Mouse (Mus musculus) retina, postnatal 7 days (tissue): ENCODE measurements at regions not wholly inside any gene's neighbourhood (a gene's known extent, or its start where the extent isn't known, plus 50 kb on each side); places are given as distances from the start of the nearest gene placed in this dataset.

ENCODE experiments used
- DNase-seq: peaks from one replicate; pipeline ENCODE4 v3.0.0-alpha.2; 2012; ENCODE audit warnings: low read depth, low spot score

DNA sequence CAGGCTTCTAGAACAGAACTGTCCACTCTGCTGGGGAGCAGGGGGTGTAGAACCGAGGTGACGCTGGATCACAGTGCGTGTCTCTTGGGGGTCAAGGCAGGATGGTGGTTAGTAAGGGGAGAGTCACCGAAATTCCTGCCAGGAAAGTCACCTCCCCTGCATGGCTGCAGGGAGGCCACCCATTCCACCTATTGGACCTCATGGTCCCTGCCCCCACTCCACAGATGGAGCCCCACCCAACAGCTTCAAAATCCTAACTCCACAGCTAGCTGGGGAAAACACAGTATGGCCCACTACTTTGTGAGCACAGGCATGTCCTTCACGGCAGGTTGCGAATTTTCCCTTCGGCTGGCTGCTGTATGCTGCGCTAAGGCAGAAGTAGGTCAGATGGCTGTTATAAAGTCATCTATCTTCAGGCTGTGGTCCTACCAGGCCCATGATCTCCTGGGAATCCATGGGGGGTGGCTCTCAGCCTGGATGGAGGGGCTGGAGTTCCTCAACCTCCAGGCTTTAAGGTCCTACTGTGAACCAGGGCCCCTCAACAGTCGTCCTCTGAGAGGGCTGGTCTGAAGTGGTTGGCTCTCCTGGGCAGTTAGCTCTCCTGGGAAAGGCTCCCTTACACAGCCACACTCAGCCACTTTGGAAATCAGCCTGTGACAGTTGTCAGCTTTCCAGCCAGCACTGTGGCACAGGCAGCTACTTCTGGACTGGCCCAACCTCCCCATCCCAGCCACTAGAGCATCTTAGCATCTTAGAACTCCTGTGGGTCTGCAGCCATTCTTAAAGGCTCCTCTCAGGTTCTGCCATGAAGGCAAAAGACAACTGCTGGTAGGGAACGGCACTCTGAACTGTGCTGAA, 124.0 kb upstream of the Klf14 start:
- DNase-seq, result no peak

DNA sequence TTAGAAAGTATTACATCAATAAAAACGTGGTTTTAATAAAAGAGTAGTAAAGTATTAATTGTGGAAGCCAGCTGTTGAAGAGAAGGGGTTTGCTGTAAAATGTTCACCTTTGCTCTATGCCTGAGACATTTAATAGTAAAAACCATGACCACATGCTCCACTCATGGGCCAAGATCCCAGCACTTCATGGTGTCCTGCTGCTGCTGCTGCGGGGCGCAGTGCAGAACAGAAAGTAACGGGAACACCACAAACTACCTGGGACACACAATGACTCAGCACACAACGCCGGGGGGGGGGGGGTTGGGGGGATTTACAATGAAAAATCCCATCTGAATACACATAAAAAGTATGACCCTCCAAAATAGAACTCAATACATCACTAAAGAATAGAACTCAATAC, 124.8 kb upstream of the Klf14 start:
- no peak for DNase-seq

DNA sequence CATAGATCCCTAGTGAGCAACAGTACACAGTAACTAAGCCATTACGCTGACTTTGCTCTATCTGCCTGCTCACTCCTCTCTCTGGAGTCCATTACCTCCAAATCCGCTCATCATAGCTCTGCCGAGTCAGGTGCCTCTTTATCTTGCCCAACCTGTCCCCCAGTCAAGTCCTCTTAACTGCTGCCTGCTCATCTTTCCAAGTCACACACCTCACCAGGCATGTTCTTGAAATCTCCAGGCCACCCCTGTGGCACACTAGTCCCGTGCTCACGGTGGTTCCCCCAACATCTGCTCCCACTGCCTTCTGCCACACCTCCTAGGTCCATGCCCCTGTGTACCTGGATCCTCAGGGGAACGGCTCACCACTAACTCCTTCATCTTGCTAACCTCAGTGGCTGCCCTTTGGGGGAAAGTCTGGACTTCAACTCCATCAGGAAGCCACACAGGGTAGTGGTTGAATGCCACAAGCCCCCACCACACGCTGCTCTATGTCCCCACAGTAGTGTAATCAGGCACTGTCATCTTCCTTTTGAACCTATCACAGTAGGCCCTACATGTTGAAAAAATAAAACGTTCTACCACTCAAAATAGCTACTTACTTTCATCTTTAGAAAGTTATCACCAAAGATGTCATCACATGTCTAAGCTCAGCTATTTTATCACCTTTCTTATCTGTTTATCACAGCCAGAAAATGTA, 126.3 kb upstream of the Klf14 start:
- DNase-seq, result no peak

DNA sequence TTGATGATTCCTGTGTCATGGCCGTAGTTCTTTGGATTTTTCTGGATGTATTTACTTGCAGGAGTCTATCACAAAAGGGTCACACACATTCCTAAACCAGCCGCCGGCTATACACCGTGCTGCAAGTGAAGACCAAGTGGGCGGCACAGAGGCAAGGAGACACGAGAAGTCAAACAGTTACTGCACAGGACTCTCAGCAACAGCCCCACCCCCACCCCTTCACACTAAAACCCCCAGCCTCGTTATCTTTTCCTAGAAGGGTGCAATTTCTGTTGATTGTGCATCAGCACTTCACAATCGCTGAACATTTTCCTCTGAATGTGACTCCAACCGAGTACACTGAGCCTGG, 126.9 kb upstream of the Klf14 start:
- DNase-seq, result no peak

DNA sequence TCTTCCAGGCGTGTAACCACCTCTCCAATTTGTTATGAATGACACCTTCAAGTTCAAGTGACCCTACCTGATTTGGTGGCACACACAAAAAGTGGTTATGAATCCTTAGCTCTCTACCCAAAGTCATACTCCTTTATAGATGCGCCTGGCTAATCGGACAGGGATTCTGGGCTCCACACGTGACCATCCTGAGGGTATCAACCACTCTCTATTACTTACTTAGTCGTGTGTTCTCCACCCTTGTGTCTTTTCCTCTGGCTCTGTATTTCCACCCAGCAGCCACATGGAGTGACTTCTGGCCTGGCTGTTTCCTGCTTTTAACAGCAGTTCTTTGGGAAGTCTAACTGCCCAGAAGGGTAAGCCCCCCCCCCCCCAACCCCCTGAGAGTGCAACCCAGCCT, 127.4 kb upstream of the Klf14 start:
- DNase-seq, result no peak

DNA sequence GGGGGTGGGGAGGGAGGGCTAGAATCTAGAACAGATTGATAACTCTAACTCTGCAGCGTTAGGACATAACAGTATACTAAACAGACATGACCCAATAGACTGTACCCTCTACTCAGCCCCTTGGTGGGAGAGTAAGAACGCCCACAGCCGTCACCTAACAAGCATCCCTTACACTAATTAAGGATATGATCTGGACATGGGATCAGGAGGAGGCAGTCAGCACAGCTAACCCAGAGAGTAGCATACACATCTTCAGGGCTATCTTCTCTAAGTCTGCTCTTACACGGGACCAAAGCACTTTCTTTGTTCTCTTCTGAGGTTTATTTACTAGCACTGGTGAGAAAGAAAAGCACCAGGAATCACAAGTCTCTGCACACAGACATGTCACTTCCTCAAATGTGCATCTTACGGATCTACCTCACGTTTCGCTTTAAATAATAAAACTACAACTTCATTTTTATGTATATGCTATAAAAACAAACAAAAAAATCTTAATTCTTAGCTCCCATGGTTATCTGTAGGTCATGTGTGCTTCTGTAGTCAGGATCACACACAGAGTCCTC, 128.0 kb upstream of the Klf14 start:
- no peak for DNase-seq

DNA sequence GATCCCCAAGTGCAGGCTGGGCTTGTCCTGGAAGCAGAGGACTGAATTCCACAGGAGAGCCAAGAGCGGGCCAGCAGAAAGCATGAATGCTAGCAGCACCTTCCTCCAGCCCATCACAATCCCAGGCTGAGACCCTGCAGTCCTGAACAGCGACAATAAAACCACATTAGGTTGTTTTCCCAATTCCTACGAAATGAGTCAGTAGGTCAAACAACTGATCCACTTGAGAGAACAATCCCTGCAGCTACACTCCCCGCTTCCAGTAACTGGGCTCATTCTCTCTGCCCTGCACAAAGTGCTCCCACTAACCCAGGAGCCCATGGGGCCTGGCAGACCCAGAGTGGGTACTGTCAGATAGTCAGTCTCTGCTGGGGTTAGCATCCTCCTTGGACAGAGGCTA, 128.6 kb upstream of the Klf14 start:
- DNase-seq, result no peak

DNA sequence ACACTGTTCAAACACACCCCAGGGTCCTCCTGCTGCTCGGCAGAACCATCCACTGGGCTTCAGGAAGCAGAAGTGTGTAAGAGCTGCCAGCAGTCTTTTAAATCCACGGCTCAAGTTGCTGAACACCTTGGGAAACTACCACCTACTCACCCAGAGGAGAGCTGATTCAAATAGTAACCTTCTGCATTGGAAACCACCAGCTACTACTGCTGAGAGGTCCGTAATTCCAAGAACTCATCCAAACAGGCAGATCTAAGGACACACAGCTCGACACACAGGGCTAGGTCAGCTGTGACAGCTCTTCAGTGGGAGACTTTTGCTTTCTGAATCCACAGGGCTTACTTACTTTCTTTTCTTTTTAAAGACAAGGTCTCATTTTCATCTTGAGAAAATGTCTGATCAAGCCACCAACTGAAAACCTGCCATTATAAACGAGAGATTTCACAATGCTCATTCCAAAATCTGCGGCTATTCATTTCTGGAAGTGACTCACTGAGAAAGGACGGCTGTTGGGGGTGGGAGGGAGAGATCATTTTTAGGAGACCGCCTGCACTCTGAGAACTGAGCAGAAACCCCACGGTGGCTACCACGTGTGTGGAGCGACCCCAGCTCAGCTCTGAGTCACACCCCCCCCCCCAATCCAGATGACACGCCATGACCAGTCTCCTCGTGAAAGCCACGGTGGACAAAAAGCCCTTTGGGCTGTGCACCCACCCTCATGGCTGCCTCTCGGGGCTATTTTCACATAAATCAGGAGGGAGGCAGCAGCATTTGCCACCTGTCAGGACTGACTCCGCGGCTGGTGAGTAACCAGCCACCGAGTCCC, 129.5 kb upstream of the Klf14 start:
- no peak for DNase-seq

DNA sequence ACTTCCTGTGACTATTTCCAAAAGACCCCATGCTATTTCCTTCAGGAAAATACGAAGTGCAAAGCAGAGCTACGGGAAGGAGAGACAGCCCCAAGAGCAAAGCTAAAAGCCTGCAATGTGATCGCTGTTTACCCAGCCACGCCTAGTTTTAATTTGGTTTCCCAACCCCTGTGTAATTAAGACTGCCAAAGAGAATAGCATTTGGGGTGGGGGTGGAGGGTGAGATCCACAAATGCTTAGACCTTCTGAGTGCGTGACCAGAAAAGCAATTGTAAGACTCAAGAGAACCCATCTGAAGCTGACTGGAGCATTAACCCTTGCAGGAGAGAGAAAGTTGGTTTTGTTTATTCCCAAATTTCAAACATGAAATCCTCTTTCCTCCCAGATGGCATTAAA, 130.1 kb upstream of the Klf14 start:
- no peak for DNase-seq

DNA sequence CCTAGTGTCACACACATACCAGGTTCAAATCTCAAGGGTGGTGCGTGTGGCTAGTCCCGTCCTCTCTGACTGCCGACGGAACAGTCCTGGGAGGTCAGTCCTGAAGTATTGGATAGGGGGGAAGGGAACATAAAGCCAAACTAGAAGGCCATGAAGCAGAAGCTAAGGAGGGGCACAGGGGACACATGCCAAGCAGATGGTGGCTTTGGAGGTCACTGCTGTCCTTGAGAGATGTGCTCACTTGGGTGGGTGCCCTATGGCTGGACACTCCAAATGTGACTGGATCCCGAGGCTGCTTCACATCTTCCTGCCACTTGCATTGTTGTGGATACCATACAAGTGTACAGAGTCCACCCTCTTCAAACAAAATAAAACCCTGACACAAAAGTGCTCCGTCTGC, 131.4 kb upstream of the Klf14 start:
- no peak for DNase-seq

DNA sequence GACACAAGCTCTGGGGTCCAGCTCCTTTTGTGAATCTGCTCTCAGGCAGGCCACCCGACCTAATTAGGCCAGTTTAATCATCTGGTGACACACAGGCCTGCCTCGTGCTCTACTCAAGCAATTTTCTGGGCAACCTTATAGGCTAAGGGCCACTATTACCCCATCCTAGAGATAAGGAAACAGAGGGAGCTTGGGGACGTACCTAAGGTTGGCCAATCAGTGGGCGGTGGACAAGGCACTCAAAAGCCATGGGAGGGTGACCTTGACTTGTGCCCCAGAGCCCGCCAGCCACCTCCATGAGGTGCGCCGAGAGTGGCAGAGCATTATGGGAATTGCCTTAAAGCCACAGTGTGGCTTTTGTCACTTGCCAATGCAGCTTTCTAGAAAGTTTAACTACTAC, 131.9 kb upstream of the Klf14 start:
- DNase-seq, result no peak

DNA sequence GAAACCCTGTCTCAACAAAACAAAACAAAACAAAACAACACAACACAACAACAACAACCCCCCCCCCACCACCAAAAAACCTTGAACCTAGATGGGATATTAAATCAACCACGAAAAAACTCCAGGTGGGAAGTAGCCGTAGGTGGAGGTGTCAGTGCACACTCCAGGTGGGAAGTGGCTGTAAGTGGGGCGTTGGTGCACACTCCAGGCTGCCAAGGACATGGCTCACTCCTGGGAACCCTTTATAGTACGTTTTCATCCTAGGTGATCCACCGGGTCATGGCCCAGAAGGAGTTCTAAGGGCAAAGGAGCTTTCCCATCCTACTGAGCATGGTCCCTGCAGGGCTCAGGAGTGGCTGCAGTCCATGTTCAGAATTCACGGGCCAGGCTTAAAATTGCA, 133.4 kb upstream of the Klf14 start:
- no peak for DNase-seq

DNA sequence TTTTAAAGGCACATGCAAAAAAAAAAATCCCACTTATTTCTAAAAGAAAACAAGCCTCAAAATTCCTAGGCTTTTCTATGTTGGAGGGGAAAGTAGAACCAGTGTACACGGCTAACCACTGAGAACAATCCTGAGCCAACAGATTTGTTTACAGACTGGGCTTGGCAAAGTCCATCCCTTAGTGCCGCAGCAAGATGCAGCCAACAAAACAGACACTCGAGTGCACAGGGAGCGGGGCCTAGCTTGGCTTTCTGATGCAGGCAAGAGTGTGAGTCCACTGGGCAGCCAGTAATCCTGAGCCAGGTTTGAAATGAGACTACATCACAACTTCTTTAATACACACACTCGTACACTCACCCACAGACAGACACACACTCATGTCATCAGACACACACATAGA, 133.9 kb upstream of the Klf14 start:
- no peak for DNase-seq

DNA sequence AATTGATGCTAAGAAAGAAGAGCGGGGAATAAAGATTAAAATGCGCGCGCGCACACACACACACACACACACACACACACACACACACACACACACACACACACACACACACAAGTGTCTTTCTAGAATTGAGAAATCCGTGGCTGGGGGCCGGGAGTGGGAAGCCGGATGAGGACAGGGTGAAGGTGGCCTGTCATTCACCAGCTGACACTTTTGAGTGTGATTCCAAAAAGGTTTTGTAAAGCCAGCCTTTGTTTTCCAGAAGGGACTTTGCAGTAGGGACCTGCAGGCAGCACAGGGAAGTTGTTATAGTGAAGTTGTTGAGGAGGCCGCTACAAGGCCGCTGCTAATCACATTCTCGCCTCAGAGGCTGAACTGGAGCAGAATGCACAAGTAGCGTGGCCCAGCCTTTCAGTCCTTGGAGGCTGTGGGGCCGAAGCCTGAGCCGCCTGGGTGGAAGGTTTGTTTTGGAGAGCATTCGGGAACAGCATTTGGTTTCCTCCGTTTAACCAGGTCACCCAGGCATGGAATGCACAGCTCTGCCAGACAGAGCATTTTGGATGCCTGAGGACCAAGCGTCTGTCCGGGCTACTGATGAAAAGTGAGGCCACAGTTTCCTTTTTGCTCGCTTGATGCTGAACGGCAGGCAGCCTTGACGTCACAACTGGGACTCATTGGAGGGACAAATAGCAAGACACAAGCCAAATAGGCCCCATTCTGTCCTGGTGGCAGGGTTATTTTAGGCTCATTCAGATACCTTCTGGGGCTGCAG, 137.3 kb upstream of the Klf14 start:
- DNase-seq, result no peak

DNA sequence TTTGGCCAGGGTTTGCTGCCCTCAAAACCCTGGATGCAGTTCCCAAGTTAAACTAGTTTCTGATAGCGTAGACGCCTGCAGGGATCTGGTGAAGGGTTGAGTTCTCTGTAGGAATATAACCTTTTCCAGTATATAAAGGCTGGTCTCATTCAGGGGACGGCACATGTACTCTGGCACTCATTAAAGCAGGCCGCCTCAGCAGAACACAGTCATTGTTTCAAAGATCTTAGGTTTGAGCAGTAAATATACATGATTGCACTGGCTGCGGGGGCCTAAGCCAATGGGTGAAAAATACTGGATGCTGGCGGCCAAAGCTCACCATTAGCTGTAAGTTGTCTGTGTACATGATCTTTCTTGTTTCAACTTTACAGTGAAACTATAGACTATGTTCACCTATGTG, 137.9 kb upstream of the Klf14 start:
- no peak for DNase-seq

DNA sequence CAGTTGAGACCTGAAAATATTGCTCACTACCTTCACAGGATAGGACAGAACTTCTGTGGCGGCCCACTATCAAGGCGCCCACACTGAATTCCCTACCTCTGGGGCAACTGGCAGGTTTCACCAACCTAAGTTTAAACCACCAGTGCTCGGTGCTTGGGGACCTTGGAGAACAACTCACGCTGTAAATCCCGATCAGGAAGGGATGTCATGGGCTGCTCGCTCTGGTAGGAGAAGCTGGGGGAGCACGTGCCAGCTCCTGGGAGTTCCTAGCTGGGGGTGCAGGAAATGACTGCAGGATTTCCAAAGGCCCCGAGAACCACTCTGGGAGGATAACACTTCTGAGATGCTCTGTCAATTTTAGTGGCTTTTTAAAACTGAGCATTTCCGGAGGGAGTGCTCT, 138.4 kb upstream of the Klf14 start:
- DNase-seq, result no peak

DNA sequence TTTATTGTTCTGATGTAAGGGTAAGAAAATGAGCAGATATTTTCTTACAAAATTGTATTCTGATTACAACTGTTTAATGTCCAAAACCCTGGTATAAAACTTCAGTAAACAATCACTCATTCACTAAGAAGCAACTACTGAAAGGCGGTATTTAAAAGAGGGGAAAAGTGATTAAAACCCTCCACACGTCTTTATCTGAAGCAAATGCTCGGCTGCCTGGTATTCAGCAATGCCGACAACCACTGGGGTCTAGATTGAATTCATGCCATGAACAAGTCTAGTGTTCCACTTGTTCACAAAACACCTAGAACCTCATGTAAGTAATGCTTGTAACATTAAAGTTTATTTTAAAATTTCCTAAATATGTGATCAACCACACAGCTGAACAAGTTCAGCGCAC, 139.2 kb upstream of the Klf14 start:
- no peak for DNase-seq

DNA sequence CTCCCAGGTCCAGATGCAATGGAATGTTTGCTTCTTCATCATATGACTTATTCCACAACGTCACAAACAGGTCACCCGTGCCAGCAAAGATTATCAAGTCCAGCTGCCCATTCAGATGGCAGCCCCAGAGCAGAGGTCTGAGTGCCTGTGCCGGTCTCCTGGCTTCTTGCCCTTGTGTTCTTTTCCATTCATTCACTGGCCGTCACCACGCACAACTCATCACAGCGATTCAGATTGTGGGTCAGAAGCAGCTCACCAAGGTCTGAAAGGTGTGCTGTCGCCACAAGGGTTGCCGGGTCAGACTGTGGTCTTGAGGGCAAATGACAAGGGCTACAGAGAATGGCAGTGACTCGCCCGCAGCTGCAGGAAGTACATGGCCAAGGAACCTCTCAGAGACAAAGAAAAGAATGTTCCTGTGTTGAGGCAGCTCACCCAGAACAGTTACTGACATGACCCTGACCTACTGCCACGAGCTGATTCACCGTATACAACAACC, 141.3 kb upstream of the Klf14 start:
- DNase-seq, result no peak

DNA sequence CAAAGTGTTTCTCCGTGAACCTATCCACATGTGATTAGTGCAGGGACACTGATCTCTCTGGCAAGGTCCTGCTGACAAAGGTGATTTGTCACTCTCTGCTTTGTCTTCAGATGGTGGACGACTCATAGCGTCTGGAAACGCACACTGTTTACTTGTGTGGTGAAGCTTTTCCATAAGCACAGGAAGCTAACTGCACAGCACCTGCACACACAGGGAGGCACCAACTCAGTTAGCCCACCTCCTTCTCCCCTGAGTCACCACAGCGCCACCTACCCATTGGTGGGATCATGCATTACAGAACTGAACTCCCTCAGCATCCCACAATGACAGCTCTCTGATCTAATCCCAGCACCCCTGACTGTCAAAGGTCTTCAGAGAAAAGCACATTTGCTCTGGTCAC, 141.9 kb upstream of the Klf14 start:
- DNase-seq, result no peak

DNA sequence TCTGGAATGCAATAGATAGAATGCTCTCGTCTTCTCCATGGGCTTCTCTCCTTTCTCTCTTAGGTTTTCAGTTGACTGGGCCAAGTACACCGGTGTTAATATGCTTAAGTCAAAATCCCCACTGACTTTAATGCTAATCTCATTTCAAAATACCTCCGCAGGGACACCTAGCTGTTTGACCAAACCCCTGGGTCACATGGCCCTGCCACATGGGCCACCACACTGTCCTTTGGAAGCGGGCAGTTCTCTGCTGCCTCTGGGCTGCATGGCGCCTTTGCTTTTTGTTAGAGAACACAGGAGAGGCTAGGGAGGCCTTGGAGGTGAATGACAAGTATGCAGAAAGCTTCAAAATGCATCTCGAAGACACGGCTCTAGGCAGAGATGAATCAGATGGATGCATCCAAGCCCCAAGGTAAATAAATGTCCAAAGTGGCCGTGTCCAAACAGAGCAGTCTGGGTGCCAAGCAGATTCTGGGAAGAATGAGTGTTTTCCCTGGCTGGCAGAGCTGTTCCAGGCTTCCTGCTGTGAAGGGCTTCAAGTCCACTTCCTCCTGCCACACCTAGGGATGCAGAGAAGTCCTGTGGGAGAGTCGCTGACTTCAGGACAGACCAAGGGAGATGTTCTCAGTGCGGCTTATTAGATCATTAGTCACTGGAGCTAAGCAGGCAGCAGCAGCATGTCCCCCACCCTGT, 147.4 kb upstream of the Klf14 start:
- DNase-seq, result no peak

DNA sequence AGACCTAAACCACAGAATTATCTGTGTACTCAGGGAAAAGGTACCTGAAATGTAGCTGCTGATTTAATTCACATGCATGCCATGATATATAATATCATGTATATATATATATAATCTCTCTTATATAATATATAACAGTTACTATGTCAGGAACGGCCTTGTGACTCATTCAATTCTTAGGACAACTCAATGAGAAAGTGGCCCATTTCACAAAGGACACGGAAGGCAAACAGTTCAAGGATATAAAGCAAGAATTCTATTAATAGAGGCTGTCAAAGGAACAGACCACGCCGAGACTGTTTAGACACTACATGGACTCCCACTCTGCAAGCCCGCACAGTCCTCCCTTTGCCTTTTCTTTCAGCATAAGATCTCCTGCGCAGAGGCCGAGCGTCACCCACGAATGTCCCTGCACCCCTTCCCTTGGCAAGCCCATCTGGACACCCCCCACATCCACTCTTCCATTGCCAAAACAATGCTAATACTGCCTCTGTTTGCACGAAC, 148.0 kb upstream of the Klf14 start:
- DNase-seq, result no peak
